Mouse (Mus musculus) common myeloid progenitor, adult 5-6 weeks (primary cell): ENCODE measurements at regions not wholly inside any gene's neighbourhood (a gene's known extent, or its start where the extent isn't known, plus 50 kb on each side); places are given as distances from the start of the nearest gene placed in this dataset.

ENCODE experiments used
- ATAC-seq: replicated peaks from 2 replicates; pipeline ENCODE4 v1.8.0; 2016; ENCODE audit warnings: low read depth, mild to moderate bottlenecking, moderate TSS enrichment, inconsistent platforms; ENCODE audit not compliant: poor library complexity, severe bottlenecking

DNA sequence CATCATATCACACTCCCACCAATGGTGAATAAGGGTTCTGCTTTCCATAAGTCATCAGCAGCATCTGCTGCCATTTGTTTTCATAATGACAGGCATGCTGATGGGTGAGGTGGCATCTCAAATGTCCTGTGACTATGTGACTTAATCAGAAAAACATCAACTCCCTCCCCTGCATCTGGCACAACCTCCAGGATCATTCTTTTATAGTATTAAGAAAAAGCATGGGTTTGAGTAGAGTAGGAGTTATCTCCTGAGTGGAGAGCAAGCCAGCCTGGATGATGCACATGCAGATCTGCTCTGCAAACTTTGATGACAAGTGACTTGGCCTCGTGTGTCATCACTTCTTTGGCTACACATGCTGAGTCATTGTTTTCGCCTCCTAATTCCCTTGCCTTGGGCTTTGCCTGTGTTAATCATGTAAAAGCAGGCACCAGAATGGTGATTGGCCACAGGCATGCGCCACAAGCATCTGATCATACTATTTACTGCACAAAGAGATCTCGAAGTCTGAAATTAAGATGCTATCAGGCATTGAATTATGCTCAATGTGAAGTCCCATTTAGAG, 335.9 kb downstream of the Rnf144a start:
- no peak for ATAC-seq

DNA sequence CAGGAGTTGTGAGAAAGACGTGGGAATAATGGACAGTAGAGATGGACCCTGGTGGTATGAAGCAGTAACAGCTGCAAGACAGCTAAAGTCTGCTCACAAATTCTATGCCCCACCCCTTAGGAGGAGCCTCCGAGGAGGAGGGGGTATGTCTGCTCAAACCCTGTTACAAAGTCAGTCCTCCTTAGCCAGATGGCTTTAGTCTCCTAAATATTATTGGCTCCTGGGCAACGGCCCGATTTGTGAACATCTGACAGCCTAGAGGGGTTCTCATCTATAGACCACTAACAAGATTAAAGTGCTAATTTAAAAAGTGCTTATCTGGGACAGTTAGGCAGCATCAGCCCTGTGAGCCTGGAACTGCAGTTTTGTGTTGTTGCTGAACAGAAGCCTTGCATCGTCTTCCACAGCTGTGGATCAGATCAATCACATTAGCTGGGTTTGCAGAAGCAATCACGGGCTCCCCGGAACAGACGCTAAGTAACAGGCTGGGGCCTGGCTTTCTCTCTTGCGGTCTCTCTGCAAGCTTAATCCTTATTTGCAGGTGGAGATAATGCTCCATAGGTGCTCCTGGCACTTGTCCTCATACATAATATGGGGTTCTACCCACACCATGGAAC, 339.3 kb downstream of the Rnf144a start:
- no peak for ATAC-seq

DNA sequence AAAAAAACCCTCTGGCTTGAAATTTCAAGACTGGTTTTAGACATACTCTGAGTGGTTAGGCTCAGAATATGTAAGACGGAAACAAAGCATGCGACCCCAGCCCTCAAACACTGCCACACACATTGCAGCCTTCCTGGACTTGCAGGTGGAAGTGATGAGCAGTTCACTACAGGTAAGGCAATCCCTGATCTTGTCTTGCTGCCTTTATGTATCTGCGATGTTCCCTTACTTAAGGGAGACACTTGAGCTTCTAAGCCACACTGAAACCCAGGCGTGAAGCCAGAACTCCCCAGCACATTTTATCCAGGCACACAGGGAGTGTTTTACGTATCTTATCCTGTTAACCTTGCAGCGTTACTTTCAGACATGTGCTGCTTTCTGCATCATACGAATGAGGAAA, 342.9 kb downstream of the Rnf144a start:
- ATAC-seq: no peak

DNA sequence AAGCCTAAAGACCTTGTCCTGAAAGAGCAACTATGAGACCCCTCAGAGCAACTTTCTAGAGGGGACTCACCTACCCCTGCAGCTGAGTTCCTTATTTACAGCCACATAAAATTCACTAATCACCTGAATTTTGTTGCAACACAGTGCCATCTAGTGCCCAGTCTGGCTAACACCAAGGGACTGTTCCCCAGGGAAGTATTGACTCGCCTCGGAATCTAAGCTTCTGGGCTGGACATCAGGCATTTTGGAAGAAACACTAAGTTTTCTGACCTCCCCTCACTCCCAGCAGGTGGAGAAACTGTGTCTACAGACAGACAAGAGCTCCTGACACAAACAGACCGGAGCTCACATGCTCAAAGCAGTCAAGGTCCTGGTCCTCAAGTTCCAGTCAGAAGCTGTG, 343.4 kb downstream of the Rnf144a start:
- peak; percentile 68 for ATAC-seq

DNA sequence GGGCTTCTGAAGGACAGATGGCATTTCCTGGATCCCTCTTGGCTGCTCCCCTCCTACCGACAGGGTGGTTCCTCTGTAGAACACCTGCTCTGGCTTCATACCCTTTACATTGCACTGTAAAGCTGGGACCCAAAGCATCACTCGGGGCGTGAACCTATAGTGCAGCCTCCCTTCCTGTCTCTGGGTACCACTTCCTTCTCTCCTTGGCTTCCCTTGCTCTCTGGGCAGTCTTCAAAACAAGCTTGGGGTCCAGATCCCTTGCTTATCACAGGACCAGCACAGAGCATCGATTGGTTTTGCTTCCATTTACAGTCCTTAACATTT, 346.4 kb downstream of the Rnf144a start:
- ATAC-seq: peak; percentile 51

DNA sequence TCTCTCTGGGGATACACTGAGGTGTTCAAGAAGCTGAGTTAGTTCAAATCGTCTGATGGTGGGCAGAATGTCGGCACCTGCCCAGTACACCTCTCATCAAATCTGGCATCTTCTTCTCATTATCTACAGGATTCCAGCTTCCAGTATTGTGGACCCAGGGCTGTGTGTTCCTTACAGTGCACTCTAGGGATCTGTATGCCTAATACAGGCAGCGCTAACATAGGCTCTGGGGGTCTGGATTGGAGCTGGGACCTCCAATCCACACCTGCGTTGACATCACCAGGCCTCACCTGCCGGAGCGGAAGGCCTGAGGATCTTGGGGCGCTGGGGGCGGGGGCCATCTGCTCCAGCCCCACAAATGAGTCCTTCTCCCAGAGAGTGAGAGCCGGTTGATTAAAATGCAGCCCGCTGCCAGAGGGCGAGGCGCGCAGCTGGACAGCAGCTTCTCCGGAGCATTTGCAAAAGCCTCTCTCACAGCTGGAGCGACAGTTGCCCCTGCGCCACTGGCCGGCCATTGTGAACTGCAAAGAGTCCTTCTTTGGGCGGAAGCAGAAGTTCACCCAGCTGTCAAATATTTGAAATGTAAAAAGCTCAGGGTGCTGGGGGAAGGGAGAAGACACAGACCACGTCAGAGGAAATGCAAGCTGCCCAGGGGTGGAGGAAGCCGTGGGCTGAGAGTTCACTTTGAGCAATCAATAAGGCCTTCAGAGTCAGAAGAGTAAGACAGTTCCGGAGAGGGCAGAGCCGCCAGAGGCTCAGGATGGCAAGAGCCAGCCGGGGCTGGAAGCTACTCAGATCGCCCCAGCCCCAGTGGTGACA, 347.0 kb downstream of the Rnf144a start:
- peak; percentile 78 for ATAC-seq

DNA sequence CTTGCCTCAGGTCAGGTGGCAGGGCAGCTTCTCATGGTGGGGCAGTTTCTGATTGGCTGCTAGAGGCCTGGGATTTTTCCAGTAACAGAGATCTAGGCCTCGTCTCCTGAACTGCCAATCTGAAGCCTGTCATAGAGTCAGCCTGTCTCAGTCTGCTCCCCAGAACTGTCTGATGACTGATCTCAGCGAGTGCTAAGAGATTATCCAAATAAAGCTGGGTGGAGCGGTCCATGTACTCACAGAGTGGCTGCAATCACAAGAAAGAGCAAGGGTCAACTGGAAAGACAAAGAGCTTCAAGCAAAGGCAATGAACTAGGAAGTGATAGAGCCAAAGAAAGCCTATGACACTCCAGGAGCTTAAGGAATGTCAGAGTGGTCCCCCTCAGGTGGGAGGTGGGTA, 354.7 kb downstream of the Rnf144a start:
- ATAC-seq: no peak

DNA sequence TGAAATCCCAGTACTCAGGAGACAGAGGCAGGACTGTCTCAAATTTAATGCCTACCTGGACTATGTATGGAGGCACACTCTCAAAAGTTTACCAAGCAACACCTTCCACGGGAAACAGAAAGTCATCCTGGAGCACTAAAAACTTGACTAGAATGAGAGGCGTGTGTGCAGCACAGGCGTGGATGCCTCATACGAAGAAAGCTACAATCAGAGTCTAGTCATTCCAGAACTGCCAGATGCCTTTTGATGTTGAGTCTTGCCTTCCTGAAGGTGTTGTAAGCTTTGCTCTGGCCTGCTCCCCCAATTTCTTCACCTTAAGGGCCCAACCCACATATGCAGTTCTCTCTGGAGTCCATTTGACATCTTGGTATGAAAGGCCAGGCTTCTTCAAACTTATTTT, 356.0 kb downstream of the Rnf144a start:
- no peak for ATAC-seq

DNA sequence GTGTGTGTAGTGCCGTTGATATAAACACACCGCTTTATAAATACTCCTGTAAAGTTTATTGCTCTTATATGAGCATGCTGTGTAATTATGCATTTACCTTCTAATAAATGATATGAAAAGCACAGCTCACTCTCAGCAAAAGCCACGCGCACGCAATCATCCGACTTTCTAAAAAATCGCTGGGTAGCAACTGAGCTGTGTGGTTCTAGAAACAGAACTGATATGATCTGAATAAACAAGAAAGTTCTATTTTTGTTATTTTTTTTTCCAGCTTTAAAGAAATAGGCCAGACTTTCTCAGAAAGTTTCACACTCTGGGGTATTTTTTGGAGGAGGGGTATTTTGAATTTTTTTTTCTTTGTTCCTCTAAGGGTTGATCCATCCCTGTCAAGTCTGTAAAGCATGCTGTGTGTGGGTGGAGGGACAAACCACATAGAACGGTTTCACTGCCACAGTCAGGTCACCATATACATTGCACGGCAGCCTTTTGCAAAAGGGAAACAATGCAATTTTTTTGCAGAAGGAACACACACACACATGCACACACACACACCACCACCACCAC, 357.5 kb downstream of the Rnf144a start:
- no peak for ATAC-seq

DNA sequence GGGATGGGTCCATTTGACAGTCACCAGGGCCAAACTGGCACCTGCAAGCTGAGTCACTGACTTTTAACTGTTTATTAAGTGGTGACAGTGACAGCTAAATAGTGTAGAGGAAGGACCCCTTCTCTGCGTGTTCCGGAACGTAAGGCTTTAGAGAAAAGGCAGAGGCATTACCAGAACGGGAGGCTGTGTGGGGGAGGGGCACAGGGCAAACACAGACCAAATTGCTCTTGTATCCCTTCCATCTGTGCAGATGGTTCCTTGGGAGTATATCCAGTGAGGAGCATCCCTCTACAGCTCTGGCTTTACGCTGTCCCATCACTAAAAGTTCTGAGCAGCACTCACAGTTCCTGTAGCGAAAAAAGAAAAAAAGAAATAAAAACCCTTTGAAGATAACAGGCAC, 368.1 kb downstream of the Rnf144a start:
- no peak for ATAC-seq

DNA sequence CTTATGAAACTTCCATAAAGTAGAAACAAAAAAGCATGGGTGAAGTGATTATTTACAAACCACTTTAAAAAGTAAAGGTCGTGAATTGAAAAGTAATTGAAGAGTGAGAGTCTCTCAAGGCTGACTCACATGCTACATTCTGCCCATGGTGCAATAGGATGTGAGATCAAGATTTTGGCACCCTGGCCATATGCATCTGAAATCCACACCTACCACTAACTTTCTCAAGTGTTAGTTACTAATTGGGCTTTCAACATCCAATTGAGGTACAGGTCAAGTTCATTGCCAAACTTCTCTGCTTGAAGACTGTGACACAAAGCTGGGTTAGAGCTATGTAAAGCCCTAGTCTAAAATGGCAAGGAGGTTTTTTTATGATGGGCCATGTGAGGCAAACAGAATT, 369.7 kb downstream of the Rnf144a start:
- no peak for ATAC-seq

DNA sequence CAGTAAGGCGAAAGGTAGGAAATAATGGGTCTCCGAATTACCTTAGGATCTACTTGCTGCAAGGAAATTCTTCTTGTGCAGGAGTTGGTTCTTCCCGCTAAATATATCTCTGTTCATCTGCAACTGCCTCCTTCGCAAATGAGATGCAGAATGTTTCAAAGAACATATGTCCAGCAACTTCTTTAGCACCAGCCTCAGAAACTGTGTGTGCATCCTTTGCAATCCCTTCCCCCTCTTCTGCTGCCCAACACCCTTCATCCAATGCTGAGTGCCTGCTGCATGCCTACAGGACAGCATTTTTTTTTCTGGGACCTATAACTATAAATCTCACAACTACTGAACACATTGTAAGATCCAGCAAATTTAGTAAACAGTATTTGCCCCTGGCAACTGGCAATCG, 402.1 kb downstream of the Rnf144a start:
- ATAC-seq: no peak

DNA sequence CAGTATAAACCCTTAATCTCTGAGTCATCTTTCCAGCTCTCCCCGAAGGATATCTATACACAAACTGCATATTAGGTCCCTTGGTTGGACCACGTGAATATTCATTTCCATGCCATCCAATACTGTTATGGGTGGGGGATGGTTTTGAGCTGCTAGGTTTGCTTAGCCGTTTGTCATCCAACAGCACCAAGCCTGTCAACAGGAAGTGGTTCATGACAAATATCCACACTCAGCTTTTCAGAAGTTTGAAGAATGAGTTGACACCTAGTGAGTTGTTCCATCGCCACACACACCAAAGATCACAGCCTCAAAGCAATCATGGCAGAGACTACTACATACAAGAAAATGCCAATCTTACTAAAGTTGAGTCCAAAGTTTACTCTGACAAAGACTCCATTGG, 421.0 kb downstream of the Rnf144a start:
- ATAC-seq: no peak

DNA sequence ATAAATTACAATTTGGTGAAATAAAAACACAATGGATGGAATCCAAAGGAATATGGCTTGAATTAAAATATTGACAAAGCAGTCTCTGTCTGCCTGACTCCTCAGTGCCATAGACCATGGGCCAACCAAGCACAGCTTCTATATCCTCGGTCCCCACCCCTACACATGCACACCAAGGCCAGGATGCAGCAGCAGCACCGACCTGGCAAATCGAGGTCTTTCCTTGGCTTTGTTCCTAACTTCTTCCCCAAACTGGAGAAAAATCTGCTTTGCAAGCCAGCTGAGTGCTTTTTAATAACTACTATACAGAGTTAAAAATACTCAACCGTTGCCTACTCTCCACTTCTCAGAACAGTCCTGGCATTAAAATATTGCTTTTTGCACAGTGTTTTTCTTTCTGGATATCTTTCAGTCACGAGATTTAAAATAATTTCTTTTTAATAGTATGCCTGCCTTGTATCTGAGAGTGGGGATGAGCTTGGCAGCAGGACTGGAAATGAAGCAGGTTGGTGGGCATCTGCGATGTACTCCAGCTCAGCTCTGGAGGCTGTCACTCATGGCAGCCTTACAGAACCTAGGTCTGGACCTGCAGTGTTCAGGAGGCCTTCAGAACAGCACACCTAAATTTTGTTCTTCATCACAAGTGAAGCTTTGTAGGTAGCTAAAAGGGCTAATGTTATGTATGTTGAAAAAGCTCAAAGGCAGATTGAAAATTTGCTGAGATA, 423.1 kb downstream of the Rnf144a start:
- ATAC-seq: no peak

DNA sequence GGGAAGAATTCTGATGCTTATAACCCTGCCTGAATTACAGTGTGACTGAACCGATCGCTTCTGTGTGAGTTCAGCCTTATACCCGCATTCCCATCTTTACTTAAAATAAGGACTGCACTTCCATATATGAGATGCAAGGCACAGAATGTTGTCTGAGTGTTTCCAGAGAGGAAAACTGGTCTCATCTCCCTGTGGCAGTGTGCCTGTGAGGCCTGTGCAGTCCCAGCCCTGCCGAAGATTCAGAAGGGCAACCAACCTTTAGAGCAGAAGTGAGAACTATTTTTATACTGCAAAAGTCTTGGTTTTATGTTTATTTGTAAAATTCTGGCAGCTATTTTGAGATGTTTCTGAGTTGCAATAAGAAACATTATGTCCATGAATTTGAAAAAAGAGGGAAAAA, 432.5 kb downstream of the Rnf144a start:
- ATAC-seq: no peak

DNA sequence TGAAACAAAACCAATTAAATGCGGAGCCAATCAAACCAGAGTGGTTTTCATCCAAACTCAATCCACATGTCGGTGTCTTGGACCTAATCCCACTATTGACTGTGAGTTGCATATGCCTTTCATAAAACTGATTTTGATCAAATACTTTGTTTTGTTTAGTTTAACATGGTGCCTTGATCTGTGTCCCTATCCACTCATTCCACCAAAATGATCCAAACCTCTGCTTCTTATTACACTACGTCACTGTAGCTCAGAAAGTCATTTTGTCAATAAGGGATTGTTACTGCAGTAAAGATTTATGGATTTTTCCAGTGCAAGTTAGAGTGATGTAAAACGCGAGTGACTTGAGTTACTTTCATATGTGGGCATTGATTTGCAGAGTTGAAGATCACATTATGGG, 436.7 kb downstream of the Rnf144a start:
- ATAC-seq: no peak

DNA sequence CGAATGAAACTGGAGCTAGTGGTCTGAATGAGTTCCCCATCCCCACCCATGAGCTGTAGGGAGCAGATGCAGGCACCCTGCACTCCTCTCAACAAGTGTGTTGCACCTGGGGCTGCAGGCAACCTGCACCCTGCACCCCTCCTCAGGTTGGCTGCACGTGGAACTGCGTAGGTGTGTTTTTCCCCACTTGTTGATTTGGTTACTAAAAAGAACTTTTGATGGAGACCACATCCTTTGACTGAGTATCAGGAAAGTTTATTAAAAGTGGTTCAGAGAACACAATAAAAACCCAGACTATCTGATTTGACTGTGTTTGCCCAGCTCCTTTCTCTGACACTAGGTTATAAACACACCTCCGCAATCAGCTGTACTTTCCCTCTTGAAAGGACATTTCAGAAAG, 456.5 kb downstream of the Rnf144a start:
- no peak for ATAC-seq

DNA sequence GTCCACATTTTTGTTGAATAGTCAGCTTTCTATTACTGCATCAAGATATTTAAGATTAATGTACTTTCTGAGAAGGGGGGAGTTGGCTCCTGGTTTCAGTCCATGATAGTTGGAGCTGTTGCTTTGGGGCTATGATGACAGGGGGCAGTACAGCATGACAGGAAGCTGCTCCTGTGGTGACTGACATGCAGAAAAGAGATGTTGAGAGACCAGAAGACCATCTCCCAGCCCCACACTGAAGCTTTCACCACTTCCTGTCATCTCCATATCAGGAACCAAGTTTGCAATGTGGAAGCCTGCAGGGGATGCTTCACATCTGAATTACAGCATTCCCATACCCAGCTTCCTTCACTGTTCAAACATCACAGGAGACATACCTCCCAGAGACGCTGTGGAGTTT, 457.5 kb downstream of the Rnf144a start:
- 0 out of 2 replicates have a peak, but pooled peaks have one; percentile 29 for ATAC-seq

DNA sequence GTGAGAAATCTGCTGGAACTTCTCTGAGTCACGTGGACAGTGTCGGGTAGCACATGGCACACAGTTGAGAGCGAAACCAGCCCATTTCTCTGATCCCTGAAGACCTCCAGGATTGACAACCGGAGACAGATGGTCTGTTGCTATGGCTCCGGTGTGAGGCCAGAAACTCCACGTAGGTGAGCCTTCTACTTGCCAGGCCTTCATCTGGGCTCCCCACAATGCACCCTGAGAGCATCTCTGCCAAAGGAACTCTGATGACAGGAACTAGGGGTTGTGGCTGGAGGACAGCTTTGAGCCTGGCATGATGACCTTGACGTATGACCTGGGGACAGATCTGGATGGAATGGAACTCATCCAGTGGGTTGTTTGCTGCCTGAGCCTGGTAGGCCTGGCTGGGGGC, 467.9 kb downstream of the Rnf144a start:
- ATAC-seq: no peak

DNA sequence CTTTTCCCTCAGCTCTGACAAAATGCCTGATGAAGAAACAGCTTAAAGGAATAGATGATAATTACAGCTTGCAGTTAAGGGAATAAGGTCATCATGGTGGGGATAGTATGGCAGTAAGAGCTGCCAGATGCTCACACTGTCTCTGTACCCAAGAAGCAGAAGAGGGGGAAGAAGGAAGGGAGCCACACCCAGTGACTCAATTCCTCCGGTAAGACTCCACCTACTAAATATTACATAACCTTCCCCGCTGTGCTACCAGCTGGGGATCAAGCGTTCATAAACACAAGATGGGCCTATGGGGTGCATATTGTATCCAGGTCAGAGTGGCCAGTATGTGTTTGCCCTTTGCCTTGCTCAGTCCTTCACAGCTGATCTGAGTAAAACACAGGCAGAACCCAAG, 468.9 kb downstream of the Rnf144a start:
- ATAC-seq: 0 out of 2 replicates have a peak, but pooled peaks have one; percentile 52

DNA sequence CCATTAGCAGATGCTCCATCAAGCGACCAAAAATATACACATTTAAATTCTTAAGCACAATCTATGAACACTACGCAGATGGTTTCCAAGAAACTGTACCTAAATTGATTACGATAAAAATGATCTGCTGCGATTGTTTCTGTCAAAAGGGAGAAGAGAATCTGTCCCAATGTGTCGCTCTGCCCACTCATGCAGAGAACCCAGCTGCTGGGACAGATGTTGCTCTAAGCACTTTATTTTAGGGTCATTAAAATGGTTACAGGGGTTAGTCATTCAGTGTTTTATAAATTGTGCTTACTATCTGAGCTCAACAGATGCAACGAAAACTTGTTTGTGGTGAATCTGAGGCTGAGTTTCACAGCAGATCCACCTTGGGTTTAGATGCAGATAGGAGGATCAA, 476.2 kb downstream of the Rnf144a start:
- no peak for ATAC-seq
